Mouse (Mus musculus) ES-Bruce4 (cell line): Measurements from ENCODE around the gene Tenm3. TPM values are rescaled to one million over a fixed set of nuclear protein-coding genes. Genes with fewer than 3 reads are reported as not detected.
A peak's percentile ranks its signal among the peaks of the same experiment; 100 is the strongest.

ENCODE experiments used
- H3K27ac ChIP-seq: 2 replicates; pipeline ENCODE4 v1.5.1; 2012; ENCODE audit warnings: low read length, inconsistent platforms; ENCODE audit not compliant: insufficient read depth
- H3K27me3 ChIP-seq: 2 replicates; pipeline ENCODE4 v1.6.1; 2012; ENCODE audit warnings: mild to moderate bottlenecking, low read length, inconsistent platforms; ENCODE audit not compliant: control insufficient read depth, poor library complexity, insufficient read depth, severe bottlenecking
- H3K36me3 ChIP-seq: 2 replicates; pipeline ENCODE4 v1.6.1; 2012; ENCODE audit warnings: inconsistent platforms, mild to moderate bottlenecking, low read length, moderate library complexity; ENCODE audit not compliant: control insufficient read depth, poor library complexity, insufficient read depth, severe bottlenecking
- H3K4me1 ChIP-seq: one replicate; pipeline ENCODE4 v1.8.1; 2011; ENCODE audit warnings: low read length; ENCODE audit not compliant: control insufficient read depth, insufficient read depth
- H3K4me3 ChIP-seq: 2 replicates; pipeline ENCODE4 v1.5.1; 2011; ENCODE audit warnings: low read depth, mild to moderate bottlenecking, low read length
- H3K9ac ChIP-seq: 2 replicates; pipeline ENCODE4 v1.6.1; 2012; ENCODE audit warnings: low read depth, mild to moderate bottlenecking, inconsistent platforms; ENCODE audit not compliant: poor library complexity, severe bottlenecking
- H3K9me3 ChIP-seq: replicated peaks from 2 replicates; pipeline ENCODE4 v1.6.1; 2012; ENCODE audit warnings: mild to moderate bottlenecking, low read length, inconsistent platforms; ENCODE audit not compliant: control insufficient read depth, poor library complexity, insufficient read depth, severe bottlenecking
- CTCF ChIP-seq: IDR thresholded peaks from one replicate; pipeline ENCODE4 v1.8.1; 2011; ENCODE audit warnings: low read depth, low read length
- EP300 ChIP-seq: IDR thresholded peaks from 2 replicates; pipeline ENCODE4 v1.6.1; 2011; ENCODE audit warnings: low read depth, low read length; ENCODE audit not compliant: insufficient read depth
- POLR2A ChIP-seq: IDR thresholded peaks from one replicate; pipeline ENCODE4 v1.8.1; 2011; ENCODE audit warnings: low read length; ENCODE audit not compliant: insufficient read depth
- polyA plus RNA-seq: library from polyadenylated mRNA; stranded (reverse); fragments of >200 nt; gene quantifications from 2 replicates; pipeline ENCODE4 v1.2.4, GENCODE M21; 2011; ENCODE audit warnings: low read depth; ENCODE audit not compliant: missing spikeins, insufficient read depth, insufficient read length

The Tenm3 gene
- polyA plus RNA-seq, 1 experiment, result 19.2 TPM

- Histone ChIP-seq H3K4me3 (no peak overlapping the region), H3K27me3 (no peaks in the 10 kb centered on the region), H3K9ac (no peak overlapping the region), H3K36me3 (no peaks in the 10 kb centered on the region), H3K4me1 (peaks cover 4% of the 10 kb centered on the region), H3K9me3 (peaks cover 10% of the 10 kb centered on the region), H3K27ac (no peak overlapping the region)
- no peak for TF ChIP-seq CTCF
- TF ChIP-seq POLR2A, result no peak
- TF ChIP-seq EP300, result no peak
These were observed 110.0 kb downstream of the Tenm3 start for GRCm38 (mm10) chr8:48733731-48734130.

GRCm38 (mm10) chr8:48733057-48733456, 110.7 kb downstream of the Tenm3 start:
- H3K4me3 ChIP-seq, result no peak overlapping the region
- H3K9me3 ChIP-seq, result peaks cover 10% of the 10 kb centered on the region
- TF ChIP-seq EP300 (no peak), POLR2A (no peak), CTCF (no peak)
- no peak overlapping the region for H3K9ac ChIP-seq
- H3K27me3 ChIP-seq, result no peaks in the 10 kb centered on the region
- peaks cover 4% of the 10 kb centered on the region for H3K4me1 ChIP-seq
- no peaks in the 10 kb centered on the region for H3K36me3 ChIP-seq
- H3K27ac ChIP-seq, result no peak overlapping the region

- H3K27ac ChIP-seq, result no peak overlapping the region
- no peak for TF ChIP-seq POLR2A
- no peak for TF ChIP-seq EP300
- TF ChIP-seq CTCF, result no peak
These were observed 113.0 kb downstream of the Tenm3 start for GRCm38 (mm10) chr8:48730701-48731100.

GRCm38 (mm10) chr8:48728833-48729690, 114.7 kb downstream of the Tenm3 start:
- no peak overlapping the region for H3K9ac ChIP-seq
- H3K4me3 ChIP-seq, result no peak overlapping the region
- no peaks in the 10 kb centered on the region for H3K36me3 ChIP-seq
- H3K9me3 ChIP-seq, result no peaks in the 10 kb centered on the region
- no peaks in the 10 kb centered on the region for H3K27me3 ChIP-seq
- TF ChIP-seq POLR2A (no peak), CTCF (no peak), EP300 (peak; percentile 97)
- H3K27ac ChIP-seq, result peak overlapping the region; percentile 81
- H3K4me1 ChIP-seq, result peaks cover 7% of the 10 kb centered on the region

More at GRCm38 (mm10) chr8:48730701-48731100, 113.0 kb downstream of the Tenm3 start:
- Histone ChIP-seq H3K9me3 (peaks cover 5% of the 10 kb centered on the region), H3K4me3 (no peak overlapping the region), H3K36me3 (no peaks in the 10 kb centered on the region), H3K4me1 (peaks cover 4% of the 10 kb centered on the region), H3K27me3 (no peaks in the 10 kb centered on the region), H3K9ac (no peak overlapping the region)

- H3K9me3 ChIP-seq, result no peaks in the 10 kb centered on the region
- no peak overlapping the region for H3K27ac ChIP-seq
- H3K27me3 ChIP-seq, result no peaks in the 10 kb centered on the region
- TF ChIP-seq CTCF, result no peak
- TF ChIP-seq EP300, result no peak
- no peak for TF ChIP-seq POLR2A
- H3K9ac ChIP-seq, result no peak overlapping the region
- no peaks in the 10 kb centered on the region for H3K36me3 ChIP-seq
- H3K4me1 ChIP-seq, result peaks cover 7% of the 10 kb centered on the region
- H3K4me3 ChIP-seq, result no peak overlapping the region
These were observed 115.7 kb downstream of the Tenm3 start for GRCm38 (mm10) chr8:48728006-48728405.

- H3K4me3 ChIP-seq, result no peak overlapping the region
- H3K9ac ChIP-seq, result no peak overlapping the region
- no peak for TF ChIP-seq POLR2A
- no peak for TF ChIP-seq EP300
- no peak for TF ChIP-seq CTCF
- no peaks in the 10 kb centered on the region for H3K36me3 ChIP-seq
- no peaks in the 10 kb centered on the region for H3K9me3 ChIP-seq
- H3K27ac ChIP-seq, result no peak overlapping the region
- H3K4me1 ChIP-seq, result peaks cover 5% of the 10 kb centered on the region
- no peaks in the 10 kb centered on the region for H3K27me3 ChIP-seq
These were observed 121.0 kb downstream of the Tenm3 start for GRCm38 (mm10) chr8:48722744-48723143.
